Mouse (Mus musculus) heart, adult 9 months (tissue): ENCODE data around the gene Tmem258.
A peak's percentile ranks its signal among the peaks of the same experiment; 100 is the strongest.

Source experiments
- DNase-seq, 2 experiments: peaks; one replicate each; pipeline ENCODE4 v3.0.0; 2022; ENCODE audit warnings: low spot score in 2 of 2

The Tmem258 gene

GRCm38 (mm10) chr19:10222656-10223055 lies 18.8 kb downstream of the Tmem258 start:
- no peak for DNase-seq

- DNase-seq: no peak
Measured at GRCm38 (mm10) chr19:10223561-10223960, 19.7 kb downstream of the Tmem258 start.

DNA sequence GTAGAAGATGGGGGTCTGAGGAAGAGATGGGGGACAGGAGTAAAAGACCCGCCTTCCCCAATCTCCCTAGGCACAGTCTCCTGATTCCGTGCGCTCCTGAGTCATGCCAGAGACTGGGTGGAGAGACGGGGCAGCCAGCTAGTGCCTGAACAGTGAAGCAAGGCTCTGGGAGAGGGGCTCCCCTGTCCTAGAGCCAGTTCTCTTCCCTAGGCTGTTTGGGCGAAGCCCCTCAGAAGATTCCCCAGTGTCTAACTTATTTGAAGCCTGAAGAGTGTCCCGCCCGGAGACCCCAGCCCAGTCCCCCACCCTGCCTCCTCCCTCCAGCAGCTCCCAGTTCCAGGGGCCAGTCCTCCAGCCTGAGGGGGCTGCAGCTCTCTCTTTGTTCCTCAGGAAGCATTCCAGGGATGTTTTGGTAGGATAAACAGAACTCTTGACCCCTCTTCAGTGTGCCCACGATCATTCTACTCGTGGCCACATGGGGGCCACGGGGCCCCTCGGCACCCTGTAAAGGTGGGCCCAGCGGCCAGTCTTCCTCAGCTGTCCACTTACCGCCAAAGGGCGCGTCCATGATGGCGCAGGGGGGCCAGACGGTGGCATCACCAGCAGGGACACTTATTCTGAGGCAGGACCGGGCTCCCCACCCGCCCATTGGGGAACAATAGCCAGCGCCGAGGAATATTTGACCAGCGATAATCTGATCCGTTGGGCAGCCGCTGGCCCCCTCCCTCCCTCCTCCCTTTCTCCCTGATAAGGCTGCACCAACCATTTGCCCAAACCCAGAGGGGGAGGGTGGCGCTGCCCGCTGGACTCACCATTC lies 21.0 kb downstream of the Tmem258 start:
- DNase-seq: no peak

- DNase-seq: no peak
Measured at GRCm38 (mm10) chr19:10225767-10226166, 22.0 kb downstream of the Tmem258 start.

GRCm38 (mm10) chr19:10231016-10231415 lies 27.2 kb downstream of the Tmem258 start:
- no peak for DNase-seq

DNA sequence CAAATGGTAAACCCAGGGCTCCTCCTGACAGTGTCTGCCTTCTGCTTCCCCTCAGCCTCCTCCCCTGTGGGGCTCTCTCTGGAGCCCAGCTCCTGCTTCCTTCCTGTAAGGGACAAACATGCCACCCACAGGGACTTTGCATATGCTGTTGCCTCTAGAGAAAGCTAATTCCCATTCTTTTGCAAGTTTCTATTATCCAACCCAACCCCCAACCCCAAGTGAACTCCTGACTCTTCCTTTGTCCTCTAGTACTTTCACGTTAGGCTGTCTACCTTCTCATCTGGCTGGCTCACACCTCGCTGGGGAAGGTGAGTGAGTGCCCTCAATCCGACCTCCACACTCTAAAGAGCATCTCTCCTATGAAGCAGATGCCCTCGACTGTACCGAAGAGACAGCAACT lies 28.1 kb downstream of the Tmem258 start:
- no peak for DNase-seq

- DNase-seq: no peak
Measured at GRCm38 (mm10) chr19:10232327-10233017, 28.7 kb downstream of the Tmem258 start.

DNA sequence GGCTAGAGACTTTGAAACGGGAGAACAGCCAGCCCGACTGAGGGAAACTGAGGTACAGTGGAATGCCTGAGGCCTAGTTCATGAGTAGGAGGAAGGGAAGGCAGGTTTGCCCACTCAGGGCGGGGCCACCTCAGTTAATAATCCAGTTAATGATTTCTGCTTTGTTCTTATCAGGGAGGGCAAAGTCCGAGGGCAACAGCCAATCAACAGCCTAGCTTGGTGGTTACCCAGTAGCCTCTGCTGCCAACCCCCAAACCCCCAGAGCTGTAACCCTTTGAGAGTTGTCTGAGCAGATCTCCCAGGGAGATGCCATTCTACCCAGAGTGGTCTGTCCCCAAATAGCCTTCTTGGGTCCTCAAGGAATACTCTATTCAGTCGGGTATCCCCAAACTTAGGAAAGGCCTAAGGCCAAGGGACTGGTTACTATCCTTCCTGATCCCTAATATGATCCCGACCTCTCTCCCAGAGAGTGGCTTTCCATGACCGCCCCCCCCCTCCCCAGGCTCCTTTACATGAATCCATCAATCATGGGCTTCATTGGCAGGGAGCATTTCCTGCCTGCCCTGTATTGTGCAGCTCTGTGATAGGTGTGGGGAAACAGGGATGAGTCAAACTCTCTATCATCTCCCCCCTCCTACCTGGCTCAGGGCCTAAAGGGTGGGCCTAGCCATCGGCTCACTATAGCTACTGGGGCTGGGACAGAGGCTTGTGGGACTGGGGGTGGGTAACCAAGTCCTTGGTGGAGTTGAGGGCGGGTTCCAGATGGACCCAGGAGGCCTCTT lies 32.2 kb downstream of the Tmem258 start:
- no peak for DNase-seq

DNA sequence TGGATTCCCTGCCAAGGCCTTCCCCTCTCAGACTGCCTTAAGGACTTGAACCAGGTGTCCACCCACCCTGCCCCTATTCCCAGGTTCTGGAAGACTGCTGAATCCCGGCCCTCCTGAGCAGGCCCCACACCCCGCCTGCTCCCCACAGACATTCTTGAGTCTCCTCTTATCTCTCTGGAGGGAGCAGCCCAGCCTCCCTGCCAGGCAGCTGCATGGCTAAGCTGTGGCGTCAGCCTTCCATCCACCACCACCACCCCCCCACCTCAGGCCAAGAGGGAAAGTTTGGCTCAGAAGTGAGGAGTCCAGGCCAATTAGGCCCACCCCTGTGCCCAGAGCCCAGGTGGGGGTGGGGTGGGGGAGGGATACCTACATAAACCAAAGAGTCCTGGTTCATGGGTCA lies 34.7 kb downstream of the Tmem258 start:
- DNase-seq: no peak

GRCm38 (mm10) chr19:10239419-10239818 lies 35.6 kb downstream of the Tmem258 start:
- DNase-seq: no peak

- no peak for DNase-seq
Measured at GRCm38 (mm10) chr19:10239975-10240653, 36.3 kb downstream of the Tmem258 start.

DNA sequence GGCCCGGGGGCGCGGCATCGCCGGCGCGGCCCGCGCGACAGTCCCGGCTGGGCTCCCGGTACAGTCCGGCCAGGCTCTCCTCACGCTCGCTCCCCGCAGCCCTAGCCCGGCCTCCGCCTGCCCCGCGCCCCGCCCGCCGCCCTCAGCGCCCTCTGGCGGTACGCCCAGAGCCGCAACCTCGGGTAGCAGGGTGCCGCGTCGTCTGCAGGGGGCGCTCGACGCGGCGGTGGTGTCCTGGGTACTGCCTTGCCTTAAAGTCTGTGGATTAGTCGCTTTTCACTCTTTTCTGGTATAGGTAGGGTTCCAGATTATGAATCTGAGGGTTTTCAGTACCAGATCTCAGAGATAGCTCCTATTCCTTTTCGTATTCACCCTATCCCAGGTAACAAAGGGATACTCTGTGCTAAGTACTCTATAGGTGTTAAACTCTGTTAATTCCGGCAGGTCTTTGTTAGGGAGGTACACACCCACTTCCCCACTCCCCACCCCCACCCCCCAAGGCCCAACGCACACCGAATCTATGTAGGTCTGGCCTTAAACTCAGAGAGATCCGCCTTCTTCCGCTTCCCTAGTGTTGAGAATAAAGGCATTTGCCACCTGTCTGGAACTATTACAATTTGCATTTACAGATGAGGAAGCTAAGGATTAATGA lies 37.0 kb downstream of the Tmem258 start, which contains the start of gene Myrf:
Myrf (minus strand) TSS at position 95 of the 652 bp plus-strand sequence.
- peak; percentile 60 for DNase-seq

DNA sequence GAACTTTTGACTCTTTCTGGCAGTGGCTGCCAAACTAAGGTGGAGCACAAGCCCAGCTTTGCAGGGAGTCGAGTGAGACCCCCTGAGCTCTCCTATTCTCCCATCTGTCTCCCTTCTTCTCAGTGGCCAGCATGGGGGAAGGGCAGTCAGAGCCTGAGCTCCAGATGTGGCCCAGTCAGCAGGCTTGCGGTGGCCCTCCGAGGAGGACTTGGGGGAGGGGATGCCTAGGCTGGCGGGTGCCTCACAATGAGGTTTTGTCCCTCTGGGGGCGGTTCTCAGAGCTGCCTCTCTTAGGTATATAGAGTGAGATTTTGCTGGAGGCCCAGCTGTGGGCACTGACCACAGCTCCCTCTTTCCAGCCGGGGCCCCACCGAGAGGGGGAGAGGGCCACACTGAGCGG lies 39.1 kb downstream of the Tmem258 start:
- no peak for DNase-seq

- DNase-seq: peak in 1 of 2 experiments; percentile 19
Measured at GRCm38 (mm10) chr19:10244183-10244582, 40.4 kb downstream of the Tmem258 start.

- no peak for DNase-seq
Measured at GRCm38 (mm10) chr19:10247165-10247564, 43.4 kb downstream of the Tmem258 start.

DNA sequence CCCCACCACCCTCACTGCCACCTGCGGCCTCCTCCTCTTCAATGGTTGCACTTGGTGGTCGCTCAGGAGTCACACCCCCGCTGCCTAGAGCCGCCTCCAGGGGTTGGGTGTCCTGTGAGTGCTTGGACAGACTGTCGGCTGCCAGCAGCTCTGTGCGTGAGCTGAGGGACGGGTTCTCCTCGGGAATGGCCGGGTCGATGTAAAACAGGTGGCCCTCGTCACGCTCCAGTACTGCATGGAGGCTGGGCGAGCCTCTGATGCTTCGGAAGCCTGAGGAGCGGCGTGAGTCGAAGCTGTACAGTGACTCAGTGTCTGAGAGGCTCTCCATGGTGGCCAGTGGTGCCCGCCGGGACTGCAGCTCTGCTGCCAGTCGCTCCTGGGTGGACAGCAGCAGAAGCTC lies 44.3 kb downstream of the Tmem258 start:
- DNase-seq: no peak
